Mouse (Mus musculus): ENCODE data around the gene St3gal6. TPM values are rescaled to one million over a fixed set of nuclear protein-coding genes. Genes with fewer than 3 reads are reported as not detected.

St3gal6 gene
- polyA plus RNA-seq, 1 experiment from 2014 or later: 17.7 TPM

GRCm38 (mm10) chr16:58456991-58457390, 67.1 kb downstream of the St3gal6 start:
- no peak for ATAC-seq
- Histone ChIP-seq H3K9ac (ENCODE audit: low read depth, low read length) (no peak overlapping the region), H3K27ac (ENCODE audit: low read depth, low read length) (no peak overlapping the region), H3K4me2 (ENCODE audit: low read length) (no peak overlapping the region), H3K36me3 (ENCODE audit: control insufficient read depth, insufficient read depth, low read length) (peaks cover 6% of the 10 kb centered on the region), H3K4me1 (ENCODE audit: control insufficient read depth, insufficient read depth, low read depth, low read length) (no peaks in the 10 kb centered on the region), H3K4me3 (ENCODE audit: low read length) (no peak overlapping the region), H3K27me3 (replicated peaks; ENCODE audit: control insufficient read depth, insufficient read depth, low read length) (no peaks in the 10 kb centered on the region), H3K9me3 (ENCODE audit: control insufficient read depth, low read length) (no peaks in the 10 kb centered on the region)
- WGBS: 91% methylated on average over 6 of the region's 6 CpGs

- ATAC-seq: no peak
- no peaks in the 10 kb centered on the region for H3K27me3 ChIP-seq (replicated peaks; ENCODE audit: control insufficient read depth, insufficient read depth, low read length)
- no peak overlapping the region for H3K27ac ChIP-seq (ENCODE audit: low read depth, low read length)
- H3K9ac ChIP-seq (ENCODE audit: low read depth, low read length): no peak overlapping the region
- no peak overlapping the region for H3K4me3 ChIP-seq (ENCODE audit: low read length)
- H3K4me1 ChIP-seq (ENCODE audit: control insufficient read depth, insufficient read depth, low read depth, low read length): no peaks in the 10 kb centered on the region
- H3K36me3 ChIP-seq (ENCODE audit: control insufficient read depth, insufficient read depth, low read length): peaks cover 6% of the 10 kb centered on the region
- no peak overlapping the region for H3K4me2 ChIP-seq (ENCODE audit: low read length)
- 87% methylated on average over 5 of the region's 5 CpGs for WGBS
- no peaks in the 10 kb centered on the region for H3K9me3 ChIP-seq (ENCODE audit: control insufficient read depth, low read length)
Observed at GRCm38 (mm10) chr16:58456445-58456844, 67.6 kb downstream of the St3gal6 start.

GRCm38 (mm10) chr16:58455118-58455517, 68.9 kb downstream of the St3gal6 start:
- no peaks in the 10 kb centered on the region for H3K4me1 ChIP-seq (ENCODE audit: control insufficient read depth, insufficient read depth, low read depth, low read length)
- no peak overlapping the region for H3K27ac ChIP-seq (ENCODE audit: low read depth, low read length)
- no peak overlapping the region for H3K9ac ChIP-seq (ENCODE audit: low read depth, low read length)
- H3K4me3 ChIP-seq (ENCODE audit: low read length): no peak overlapping the region
- H3K36me3 ChIP-seq (ENCODE audit: control insufficient read depth, insufficient read depth, low read length): peaks cover 6% of the 10 kb centered on the region
- no peak overlapping the region for H3K4me2 ChIP-seq (ENCODE audit: low read length)
- WGBS: 92% methylated on average over 5 of the region's 5 CpGs
- no peak for ATAC-seq
- H3K9me3 ChIP-seq (ENCODE audit: control insufficient read depth, low read length): no peaks in the 10 kb centered on the region
- no peaks in the 10 kb centered on the region for H3K27me3 ChIP-seq (replicated peaks; ENCODE audit: control insufficient read depth, insufficient read depth, low read length)

- no peak overlapping the region for H3K4me2 ChIP-seq (ENCODE audit: low read length)
- 0 out of 2 replicates have a peak, but pooled peaks have one; percentile 64 for ATAC-seq
Observed at GRCm38 (mm10) chr16:58454617-58455016, 69.4 kb downstream of the St3gal6 start.

GRCm38 (mm10) chr16:58453820-58454219, 70.2 kb downstream of the St3gal6 start:
- no peak for ATAC-seq
- no peak overlapping the region for H3K4me3 ChIP-seq (ENCODE audit: low read length)
- no peak overlapping the region for H3K27ac ChIP-seq (ENCODE audit: low read depth, low read length)
- no peaks in the 10 kb centered on the region for H3K27me3 ChIP-seq (replicated peaks; ENCODE audit: control insufficient read depth, insufficient read depth, low read length)
- no peaks in the 10 kb centered on the region for H3K4me1 ChIP-seq (ENCODE audit: control insufficient read depth, insufficient read depth, low read depth, low read length)
- H3K9ac ChIP-seq (ENCODE audit: low read depth, low read length): no peak overlapping the region
- H3K9me3 ChIP-seq (ENCODE audit: control insufficient read depth, low read length): no peaks in the 10 kb centered on the region
- H3K4me2 ChIP-seq (ENCODE audit: low read length): no peak overlapping the region
- peaks cover 6% of the 10 kb centered on the region for H3K36me3 ChIP-seq (ENCODE audit: control insufficient read depth, insufficient read depth, low read length)

More at GRCm38 (mm10) chr16:58454617-58455016, 69.4 kb downstream of the St3gal6 start:
- H3K9ac ChIP-seq (ENCODE audit: low read depth, low read length): no peak overlapping the region
- no peaks in the 10 kb centered on the region for H3K27me3 ChIP-seq (replicated peaks; ENCODE audit: control insufficient read depth, insufficient read depth, low read length)
- H3K4me1 ChIP-seq (ENCODE audit: control insufficient read depth, insufficient read depth, low read depth, low read length): no peaks in the 10 kb centered on the region
- WGBS: 74% methylated on average over 8 of the region's 8 CpGs
- peaks cover 6% of the 10 kb centered on the region for H3K36me3 ChIP-seq (ENCODE audit: control insufficient read depth, insufficient read depth, low read length)
- H3K4me3 ChIP-seq (ENCODE audit: low read length): no peak overlapping the region
- no peak overlapping the region for H3K27ac ChIP-seq (ENCODE audit: low read depth, low read length)
- H3K9me3 ChIP-seq (ENCODE audit: control insufficient read depth, low read length): no peaks in the 10 kb centered on the region

- Histone ChIP-seq H3K4me2 (ENCODE audit: low read length) (no peak overlapping the region), H3K27ac (ENCODE audit: low read depth, low read length) (no peak overlapping the region), H3K4me1 (ENCODE audit: control insufficient read depth, insufficient read depth, low read depth, low read length) (no peaks in the 10 kb centered on the region), H3K4me3 (ENCODE audit: low read length) (no peak overlapping the region), H3K36me3 (ENCODE audit: control insufficient read depth, insufficient read depth, low read length) (peaks cover 6% of the 10 kb centered on the region), H3K9ac (ENCODE audit: low read depth, low read length) (no peak overlapping the region), H3K9me3 (ENCODE audit: control insufficient read depth, low read length) (no peaks in the 10 kb centered on the region), H3K27me3 (replicated peaks; ENCODE audit: control insufficient read depth, insufficient read depth, low read length) (no peaks in the 10 kb centered on the region)
- WGBS: 79% methylated on average over 3 of the region's 3 CpGs
- 0 out of 2 replicates have a peak, but pooled peaks have one; percentile 24 for ATAC-seq
Observed at GRCm38 (mm10) chr16:58453138-58453537, 70.9 kb downstream of the St3gal6 start.

- no peaks in the 10 kb centered on the region for H3K27me3 ChIP-seq (replicated peaks; ENCODE audit: control insufficient read depth, insufficient read depth, low read length)
- H3K9ac ChIP-seq (ENCODE audit: low read depth, low read length): no peak overlapping the region
- H3K4me3 ChIP-seq (ENCODE audit: low read length): no peak overlapping the region
- H3K4me2 ChIP-seq (ENCODE audit: low read length): no peak overlapping the region
- no peak for ATAC-seq
- H3K36me3 ChIP-seq (ENCODE audit: control insufficient read depth, insufficient read depth, low read length): peaks cover 6% of the 10 kb centered on the region
- no peaks in the 10 kb centered on the region for H3K4me1 ChIP-seq (ENCODE audit: control insufficient read depth, insufficient read depth, low read depth, low read length)
- H3K27ac ChIP-seq (ENCODE audit: low read depth, low read length): no peak overlapping the region
- WGBS: 95% methylated on average over 5 of the region's 5 CpGs
- H3K9me3 ChIP-seq (ENCODE audit: control insufficient read depth, low read length): no peaks in the 10 kb centered on the region
Observed at GRCm38 (mm10) chr16:58451647-58452046, 72.4 kb downstream of the St3gal6 start.

- H3K4me2 ChIP-seq (ENCODE audit: low read length): no peak overlapping the region
- ATAC-seq: no peak
- H3K27ac ChIP-seq (ENCODE audit: low read depth, low read length): no peak overlapping the region
- no peaks in the 10 kb centered on the region for H3K4me1 ChIP-seq (ENCODE audit: control insufficient read depth, insufficient read depth, low read depth, low read length)
- peaks cover 4% of the 10 kb centered on the region for H3K36me3 ChIP-seq (ENCODE audit: control insufficient read depth, insufficient read depth, low read length)
- WGBS: 77% methylated on average over 6 of the region's 6 CpGs
- H3K9ac ChIP-seq (ENCODE audit: low read depth, low read length): no peak overlapping the region
- no peaks in the 10 kb centered on the region for H3K27me3 ChIP-seq (replicated peaks; ENCODE audit: control insufficient read depth, insufficient read depth, low read length)
- no peaks in the 10 kb centered on the region for H3K9me3 ChIP-seq (ENCODE audit: control insufficient read depth, low read length)
- H3K4me3 ChIP-seq (ENCODE audit: low read length): no peak overlapping the region
Observed at GRCm38 (mm10) chr16:58450648-58451047, 73.4 kb downstream of the St3gal6 start.

- 86% methylated on average over 4 of the region's 4 CpGs for WGBS
- no peak overlapping the region for H3K4me3 ChIP-seq (ENCODE audit: low read length)
- H3K4me1 ChIP-seq (ENCODE audit: control insufficient read depth, insufficient read depth, low read depth, low read length): no peaks in the 10 kb centered on the region
- H3K9me3 ChIP-seq (ENCODE audit: control insufficient read depth, low read length): no peaks in the 10 kb centered on the region
- no peak overlapping the region for H3K27ac ChIP-seq (ENCODE audit: low read depth, low read length)
- H3K9ac ChIP-seq (ENCODE audit: low read depth, low read length): no peak overlapping the region
- H3K36me3 ChIP-seq (ENCODE audit: control insufficient read depth, insufficient read depth, low read length): peaks cover 4% of the 10 kb centered on the region
- no peaks in the 10 kb centered on the region for H3K27me3 ChIP-seq (replicated peaks; ENCODE audit: control insufficient read depth, insufficient read depth, low read length)
- no peak overlapping the region for H3K4me2 ChIP-seq (ENCODE audit: low read length)
- ATAC-seq: no peak
Observed at GRCm38 (mm10) chr16:58449073-58449472, 75.0 kb downstream of the St3gal6 start.

Measured in hindbrain, embryonic 16.5 days (tissue).